ENCODE assay signal across 12 mouse cellular contexts in the genomic region with DNA sequence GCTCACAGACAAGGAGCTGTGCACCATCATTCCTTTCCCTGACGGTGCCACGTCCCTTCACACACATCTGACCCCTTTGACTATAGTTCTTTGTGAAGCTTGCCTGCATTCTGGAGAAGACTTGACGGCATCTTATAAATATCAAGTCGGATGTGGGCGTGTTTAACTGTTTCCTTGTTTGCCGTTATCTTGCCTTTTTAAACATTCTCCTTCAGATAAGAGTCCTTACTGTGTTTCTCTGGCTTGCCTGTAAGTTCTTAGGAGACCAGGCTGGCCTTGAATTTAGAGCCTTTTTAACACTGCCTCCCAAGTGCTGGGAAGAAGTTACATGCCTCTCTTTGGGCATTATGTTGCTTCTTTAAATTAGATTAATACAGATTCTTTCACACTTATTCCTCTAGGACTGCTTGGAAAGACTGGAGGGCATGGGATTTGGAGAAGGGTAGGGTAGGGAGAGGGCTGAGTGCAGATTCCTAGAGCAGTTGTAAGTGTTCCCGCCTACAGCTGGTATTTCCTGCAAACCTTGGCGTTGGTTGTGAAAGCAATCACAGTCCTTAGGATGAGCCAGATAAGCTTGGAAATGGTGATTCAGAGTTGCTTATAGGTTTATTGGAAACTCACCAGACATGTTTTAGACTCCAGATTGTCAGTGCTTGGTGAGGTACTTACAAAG. TPM values are rescaled to one million over a fixed set of nuclear protein-coding genes. Genes with fewer than 3 reads are reported as not detected.
A peak's percentile ranks its signal among the peaks of the same experiment; 100 is the strongest.
DNase-seq lines count a peak whose midpoint lies in the region; ATAC-seq and TF ChIP-seq lines count a peak whose summit lies in the region.
"Had no signal": no experiment of that assay in that cellular context is flagged by ENCODE, and none has a peak within 500 bp of the region (broad histone marks: within the 10 kb centered on the region; RNA-seq: fewer than 3 reads in every experiment).

No protein-coding gene starts in this region.

- H3K27me3 ChIP-seq in heart, embryonic 12.5 days (replicated peaks): no peaks in the 10 kb centered on the region
- no peaks in the 10 kb centered on the region for H3K27me3 ChIP-seq in liver, embryonic 16.5 days (ENCODE audit: control insufficient read depth, insufficient read depth, low read depth, low read length)
- no peaks in the 10 kb centered on the region for H3K27me3 ChIP-seq in thymus, adult 2 months (ENCODE audit: control insufficient read depth, insufficient read depth, low read length)
- H3K27me3 ChIP-seq: embryonic facial prominence, embryonic 12.5 days; forebrain, embryonic 15.5 days had no signal

- DNase-seq in heart, postnatal 4 days: no peak
- peak; percentile 79 for DNase-seq in 3T3-L1 (ENCODE audit: low read depth, low spot score)
- DNase-seq in brain, adult 2 months (ENCODE audit: low read depth, low spot score): peak; percentile 72
- no peak for DNase-seq in thymus, adult 2 months
- no peak for DNase-seq in urinary bladder, postnatal 10 days (ENCODE audit: low spot score)
- DNase-seq: cerebellum, adult 8-10 months had no signal

- H3K27ac ChIP-seq in heart, embryonic 12.5 days (ENCODE audit: poor library complexity, severe bottlenecking): peak overlapping the region; percentile 46
- peak overlapping the region; percentile 16; the same call in 1 of the 2 replicates for H3K27ac ChIP-seq in liver, embryonic 16.5 days (ENCODE audit: low read length)
- no peak overlapping the region for H3K27ac ChIP-seq in thymus, adult 2 months (ENCODE audit: control insufficient read depth, insufficient read depth, low read length)
- H3K27ac ChIP-seq: embryonic facial prominence, embryonic 12.5 days; forebrain, embryonic 15.5 days; macrophage had no signal

- H3K9ac ChIP-seq in heart, embryonic 12.5 days: no peak overlapping the region
- no peak overlapping the region for H3K9ac ChIP-seq in liver, embryonic 16.5 days (ENCODE audit: low read depth, low read length)
- H3K9ac ChIP-seq: embryonic facial prominence, embryonic 12.5 days; forebrain, embryonic 15.5 days had no signal

- H3K4me3 ChIP-seq in heart, embryonic 12.5 days: no peak overlapping the region
- H3K4me3 ChIP-seq in liver, embryonic 16.5 days (ENCODE audit: low read depth, low read length): no peak overlapping the region
- no peak overlapping the region for H3K4me3 ChIP-seq in thymus, adult 2 months (ENCODE audit: control insufficient read depth, insufficient read depth, low read length)
- H3K4me3 ChIP-seq: embryonic facial prominence, embryonic 12.5 days; forebrain, embryonic 15.5 days had no signal

- peak overlapping the region; percentile 10; the same call in 1 of the 2 replicates for H3K4me2 ChIP-seq in heart, embryonic 12.5 days
- H3K4me2 ChIP-seq in liver, embryonic 16.5 days (ENCODE audit: low read depth, low read length): peak overlapping the region; percentile 10; the same call in 1 of the 2 replicates
- H3K4me2 ChIP-seq: embryonic facial prominence, embryonic 12.5 days; forebrain, embryonic 15.5 days had no signal

- TF ChIP-seq POLR2A in thymus, adult 2 months (IDR thresholded peaks at IDR 0.05; ENCODE audit: control insufficient read depth, extremely low read depth, insufficient read depth, low read length, poor library complexity): no peak

- H3K36me3 ChIP-seq in heart, embryonic 12.5 days: no peaks in the 10 kb centered on the region
- H3K36me3 ChIP-seq in liver, embryonic 16.5 days (ENCODE audit: control insufficient read depth, insufficient read depth): no peaks in the 10 kb centered on the region
- H3K36me3 ChIP-seq in thymus, adult 2 months (ENCODE audit: control insufficient read depth, insufficient read depth, low read length): no peaks in the 10 kb centered on the region
- H3K36me3 ChIP-seq: embryonic facial prominence, embryonic 12.5 days; forebrain, embryonic 15.5 days had no signal

- no peak for TF ChIP-seq CTCF in thymus, adult 2 months (IDR thresholded peaks at IDR 0.05; ENCODE audit: borderline replicate concordance, control insufficient read depth, extremely low read depth, insufficient read depth, low read length, poor library complexity)

- H3K4me1 ChIP-seq in heart, embryonic 12.5 days (replicated peaks): peaks cover 29% of the 10 kb centered on the region
- H3K4me1 ChIP-seq in liver, embryonic 16.5 days (ENCODE audit: control insufficient read depth, low read depth, low read length): peaks cover 16% of the 10 kb centered on the region
- no peaks in the 10 kb centered on the region for H3K4me1 ChIP-seq in thymus, adult 2 months (replicated peaks; ENCODE audit: control insufficient read depth, insufficient read depth, low read length)
- H3K4me1 ChIP-seq: embryonic facial prominence, embryonic 12.5 days; forebrain, embryonic 15.5 days had no signal

- no peaks in the 10 kb centered on the region for H3K9me3 ChIP-seq in heart, embryonic 12.5 days (replicated peaks)
- no peaks in the 10 kb centered on the region for H3K9me3 ChIP-seq in liver, embryonic 16.5 days (replicated peaks; ENCODE audit: control insufficient read depth, low read length)
- H3K9me3 ChIP-seq: embryonic facial prominence, embryonic 12.5 days; forebrain, embryonic 15.5 days had no signal

- WGBS in heart, embryonic 12.5 days: 15% methylated on average over 8 of the region's 8 CpGs
- 20% methylated on average over 8 of the region's 8 CpGs for WGBS in liver, embryonic 16.5 days (ENCODE audit: insufficient replicate concordance)
- 91% methylated on average over 8 of the region's 8 CpGs for WGBS in thymus, adult 2 months

- ATAC-seq in heart, embryonic 12.5 days (ENCODE audit: insufficient number of reproducible peaks, low FRiP score): peak; percentile 64; the same call in 1 of the 2 replicates
- no peak for ATAC-seq in liver, embryonic 16.5 days (ENCODE audit: low read depth)
- ATAC-seq in erythroid progenitor cell, adult 5-6 weeks (replicated peaks; ENCODE audit: low FRiP score, poor library complexity, severe bottlenecking): no peak
- ATAC-seq: forebrain, embryonic 15.5 days had no signal

RNA-seq across cellular contexts. Expression of gene Adk, which starts 13.3 kb away (rescaled TPM):
- 257 and 273 TPM in 2 replicates for polyA plus RNA-seq in heart, embryonic 12.5 days (2016; fragmentation: Nextera tagmentation; extraction: Ambion mirVana)
- 100 to 1,000 TPM; 142 to 149 TPM for total RNA-seq in heart, postnatal 4 days (2021)
- 224 and 254 TPM in 2 replicates for polyA plus RNA-seq in liver, embryonic 16.5 days (2015; fragmentation: Nextera tagmentation; extraction: Ambion mirVana)
- polyA plus RNA-seq in thymus, adult 2 months (2012; rRNA removed): 12.7 and 18.5 TPM in 2 replicates
- total RNA-seq in erythroid progenitor cell, adult 5-6 weeks (2015; ENCODE audit: low replicate concordance): 28.1 and 67.1 TPM in 2 replicates
- total RNA-seq in erythroid progenitor cell, adult 5-6 weeks (2017; ENCODE audit: low replicate concordance): 31.3 and 66.4 TPM in 2 replicates

RNA-seq across cellular contexts. Expression of gene Ap3m1, which starts 13.3 kb away (rescaled TPM):
- polyA plus RNA-seq in heart, embryonic 12.5 days (2016; fragmentation: Nextera tagmentation; extraction: Ambion mirVana): 71.5 and 75.4 TPM in 2 replicates
- total RNA-seq in heart, postnatal 4 days (2021): 10 to 100 TPM; 75.5 to 79.0 TPM
- 31.6 and 33.4 TPM in 2 replicates for polyA plus RNA-seq in liver, embryonic 16.5 days (2015; fragmentation: Nextera tagmentation; extraction: Ambion mirVana)
- polyA plus RNA-seq in thymus, adult 2 months (2012; rRNA removed): 28.5 and 34.1 TPM in 2 replicates
- 9.7 and 18.4 TPM in 2 replicates for total RNA-seq in erythroid progenitor cell, adult 5-6 weeks (2015; ENCODE audit: low replicate concordance)
- 34.5 and 53.3 TPM in 2 replicates for total RNA-seq in erythroid progenitor cell, adult 5-6 weeks (2017; ENCODE audit: low replicate concordance)

Comparison
In these comparisons a context has a peak if more than half of its experiments do, and no peak if none do; other contexts are left out.
1. DNase-seq: peak in 3T3-L1 (single experiment) and brain, adult 2 months (single experiment); none in heart, postnatal 4 days (single experiment), thymus, adult 2 months (single experiment) and urinary bladder, postnatal 10 days (single experiment).
2. RNA of gene Adk, which starts 13.3 kb away (polyA plus RNA-seq): 257 to 273 TPM in heart, embryonic 12.5 days and 224 to 254 TPM in liver, embryonic 16.5 days; 12.7 to 18.5 TPM in thymus, adult 2 months; every median in the first group is over 10 times any median in the second.